Comparison of ENCODE assay signal across 8 mouse cellular contexts in the genomic region with DNA sequence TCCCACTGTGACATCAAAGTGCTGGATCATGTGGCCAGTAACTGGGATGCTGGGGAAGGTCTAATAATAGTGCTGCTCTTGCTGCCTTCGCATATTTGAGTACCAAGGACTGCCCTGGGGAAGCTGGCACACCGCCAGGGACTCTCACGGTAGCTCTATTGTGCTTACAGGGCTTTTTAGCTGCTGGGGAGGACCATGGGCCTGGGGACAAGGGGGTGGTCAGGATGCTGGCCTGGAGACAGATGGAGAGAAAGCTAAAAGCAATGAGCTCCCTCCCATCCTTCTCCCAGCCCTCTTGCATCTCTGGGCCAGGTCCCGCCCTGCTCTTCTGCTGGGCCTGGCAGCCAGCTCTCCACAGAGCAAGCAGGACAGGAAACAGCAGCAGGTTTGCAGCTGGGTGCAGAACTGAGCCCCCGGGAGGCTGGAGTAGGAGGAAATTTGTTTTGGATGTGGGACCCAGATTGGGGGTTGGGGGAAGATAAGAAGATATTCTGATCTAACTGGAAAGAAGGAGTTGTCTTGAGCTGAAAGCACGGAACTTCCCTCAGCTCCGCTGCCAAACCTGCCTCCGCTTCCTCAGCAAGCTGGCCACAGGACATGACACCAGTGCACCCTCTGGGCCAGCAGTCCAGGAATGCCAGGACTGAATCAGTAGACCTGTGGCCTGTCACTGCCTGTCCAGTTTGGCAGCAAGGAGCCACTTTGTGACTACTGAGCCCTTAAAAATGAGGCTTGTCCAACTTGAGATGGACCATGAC.
DNase-seq lines count a peak whose midpoint lies in the region; ATAC-seq and TF ChIP-seq lines count a peak whose summit lies in the region.

No protein-coding gene starts in this region.

- H3K4me3 ChIP-seq in forebrain, embryonic 11.5 days (ENCODE audit: low read depth, low read length): no peak overlapping the region
- no peak overlapping the region for H3K4me3 ChIP-seq in heart, embryonic 13.5 days
- no peak overlapping the region for H3K4me3 ChIP-seq in thymus, adult 2 months (ENCODE audit: control insufficient read depth, insufficient read depth, low read length)

- H3K27me3 ChIP-seq in forebrain, embryonic 11.5 days (ENCODE audit: control insufficient read depth, insufficient read depth, low read length): no peaks in the 10 kb centered on the region
- H3K27me3 ChIP-seq in heart, embryonic 13.5 days (replicated peaks): peaks cover 46% of the 10 kb centered on the region
- H3K27me3 ChIP-seq in thymus, adult 2 months (ENCODE audit: control insufficient read depth, insufficient read depth, low read length): no peaks in the 10 kb centered on the region

- WGBS in forebrain, embryonic 11.5 days: 46% methylated on average over 8 of the region's 8 CpGs
- 30% methylated on average over 8 of the region's 8 CpGs for WGBS in heart, embryonic 13.5 days
- WGBS in thymus, adult 2 months: 61% methylated on average over 8 of the region's 8 CpGs

- no peak for TF ChIP-seq CTCF in thymus, adult 2 months (IDR thresholded peaks at IDR 0.05; ENCODE audit: borderline replicate concordance, control insufficient read depth, extremely low read depth, insufficient read depth, low read length, poor library complexity)

- no peak for TF ChIP-seq POLR2A in thymus, adult 2 months (IDR thresholded peaks at IDR 0.05; ENCODE audit: control insufficient read depth, extremely low read depth, insufficient read depth, low read length, poor library complexity)

- 0 out of 2 replicates have a peak overlapping the region, but pooled peaks have one; percentile 21 for H3K9ac ChIP-seq in forebrain, embryonic 11.5 days (ENCODE audit: low read length)
- no peak overlapping the region; the same call in 1 of the 2 replicates for H3K9ac ChIP-seq in heart, embryonic 13.5 days

- H3K9me3 ChIP-seq in forebrain, embryonic 11.5 days (ENCODE audit: control insufficient read depth, low read length): no peaks in the 10 kb centered on the region
- H3K9me3 ChIP-seq in heart, embryonic 13.5 days: no peaks in the 10 kb centered on the region

- peak overlapping the region; percentile 60; the same call in 1 of the 2 replicates for H3K27ac ChIP-seq in forebrain, embryonic 11.5 days (ENCODE audit: low read depth, low read length)
- peak overlapping the region; percentile 61 for H3K27ac ChIP-seq in heart, embryonic 13.5 days (replicated peaks)
- H3K27ac ChIP-seq in thymus, adult 2 months (ENCODE audit: control insufficient read depth, insufficient read depth, low read length): no peak overlapping the region

- H3K4me1 ChIP-seq in forebrain, embryonic 11.5 days (replicated peaks; ENCODE audit: control insufficient read depth, insufficient read depth, low read length): peaks cover 8% of the 10 kb centered on the region
- H3K4me1 ChIP-seq in heart, embryonic 13.5 days: peaks cover 38% of the 10 kb centered on the region
- no peaks in the 10 kb centered on the region for H3K4me1 ChIP-seq in thymus, adult 2 months (replicated peaks; ENCODE audit: control insufficient read depth, insufficient read depth, low read length)

- DNase-seq in thymus, postnatal 4 days: peak; percentile 11
- no peak for DNase-seq in thymus, postnatal 25 days
- peak; percentile 81 for DNase-seq in forebrain, embryonic 11.5 days (ENCODE audit: low spot score)
- DNase-seq in layer of hippocampus, adult 9-11 months: peak; percentile 30
- peak; percentile 73 for DNase-seq in mesoderm, embryonic 11.5 days (ENCODE audit: low read depth, low spot score)
- peak; percentile 15 to 16 for DNase-seq in right cerebral cortex, postnatal 36 days (ENCODE audit: low spot score in 2 of 2)
- no peak for DNase-seq in thymus, adult 2 months

- no peak overlapping the region for H3K4me2 ChIP-seq in forebrain, embryonic 11.5 days (ENCODE audit: low read depth, low read length, severe bottlenecking)
- 0 out of 2 replicates have a peak overlapping the region, but pooled peaks have one; percentile 13 for H3K4me2 ChIP-seq in heart, embryonic 13.5 days

- no peaks in the 10 kb centered on the region for H3K36me3 ChIP-seq in forebrain, embryonic 11.5 days (ENCODE audit: control insufficient read depth, insufficient read depth, low read length)
- H3K36me3 ChIP-seq in heart, embryonic 13.5 days: no peaks in the 10 kb centered on the region
- no peaks in the 10 kb centered on the region for H3K36me3 ChIP-seq in thymus, adult 2 months (ENCODE audit: control insufficient read depth, insufficient read depth, low read length)

- ATAC-seq in forebrain, embryonic 11.5 days (replicated peaks; ENCODE audit: low FRiP score): peak; percentile 71
- peak; percentile 60; the same call in 1 of the 2 replicates for ATAC-seq in heart, embryonic 13.5 days (ENCODE audit: extremely low read depth, insufficient number of reproducible peaks, low FRiP score, low TSS enrichment)

Comparison
In these comparisons a context has a peak if more than half of its experiments do, and no peak if none do; other contexts are left out.
1. DNase-seq: peak in thymus, postnatal 4 days (single experiment), forebrain, embryonic 11.5 days (single experiment), layer of hippocampus, adult 9-11 months (single experiment), mesoderm, embryonic 11.5 days (single experiment) and right cerebral cortex, postnatal 36 days (2 of 2); none in thymus, postnatal 25 days (single experiment) and thymus, adult 2 months (single experiment).